Mouse (Mus musculus) ES-E14 (cell line): ENCODE data around the gene Mrpl22.

ENCODE experiments used
- MAFK ChIP-seq: IDR thresholded peaks from 2 replicates; pipeline ENCODE4 v1.6.1; 2014; ENCODE audit warnings: mild to moderate bottlenecking, low read depth, low read length, inconsistent platforms; ENCODE audit not compliant: insufficient read depth
- ZNF384 ChIP-seq: IDR thresholded peaks from 2 replicates; pipeline ENCODE4 v1.6.1; 2012; ENCODE audit warnings: low read depth, low read length, inconsistent platforms

- TF ChIP-seq ZNF384: no peak
- TF ChIP-seq MAFK: no peak
Observed at GRCm38 (mm10) chr11:58213673-58214342, 42.3 kb downstream of the Mrpl22 start.
